Mouse (Mus musculus): Measurements from ENCODE around the gene Gorab.

Gene Gorab

DNA sequence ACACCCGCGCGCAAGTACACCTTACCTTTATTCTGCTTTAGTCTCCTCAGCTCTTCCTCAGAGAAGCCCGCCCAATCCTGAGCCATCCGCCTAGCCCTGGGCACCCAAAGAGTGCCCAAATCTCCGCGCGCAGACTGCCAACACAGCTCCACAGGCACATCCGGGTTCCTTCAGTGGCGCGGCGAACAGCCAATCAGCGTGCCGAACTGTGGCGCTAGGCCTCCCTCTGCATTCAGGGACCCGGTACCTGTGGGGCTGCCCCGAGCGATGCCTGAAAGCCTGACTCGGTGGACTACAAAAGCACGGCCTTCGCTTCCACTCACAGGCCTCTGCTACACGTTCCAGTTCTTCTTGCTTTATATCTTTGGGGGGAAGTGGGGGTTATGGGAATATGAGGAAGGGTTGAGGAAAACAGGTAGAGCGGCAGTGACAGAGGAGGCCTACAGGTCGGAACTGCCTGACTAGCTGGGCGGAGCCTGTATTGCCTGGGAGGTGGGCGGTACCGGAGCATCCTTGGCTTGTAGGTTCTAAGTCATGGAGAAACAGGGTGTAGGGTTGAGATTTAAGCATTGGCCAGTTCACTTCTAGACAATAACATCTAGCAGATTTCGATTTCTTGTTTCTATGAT is at the start of gene Gorab:
Gene Gorab, minus strand, starts transcription at position 172 of the 629 bp plus-strand sequence.
- DNase-seq (ENCODE audit: low spot score), result peak; percentile 88

DNA sequence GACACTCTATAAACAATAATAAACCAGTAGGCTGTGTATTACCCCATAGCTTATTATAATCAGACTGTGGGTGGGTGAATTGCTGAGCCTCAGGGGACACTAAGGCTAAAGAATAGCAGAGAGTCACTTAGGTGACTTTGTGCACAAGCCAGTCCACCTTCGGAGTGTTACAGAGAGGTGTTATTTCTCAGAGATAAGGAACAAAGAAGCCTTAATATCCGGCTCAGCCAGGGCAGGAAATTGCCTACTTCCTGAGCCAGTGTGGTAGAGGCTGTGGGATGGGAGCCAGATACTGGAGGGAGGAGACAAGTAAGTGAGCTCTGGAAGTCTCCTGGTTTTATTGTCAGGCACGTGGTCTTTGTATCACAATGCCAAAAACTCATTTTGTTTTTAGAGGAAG is 40.4 kb upstream of the Gorab start:
- DNase-seq (ENCODE audit: low spot score), result no peak

DNA sequence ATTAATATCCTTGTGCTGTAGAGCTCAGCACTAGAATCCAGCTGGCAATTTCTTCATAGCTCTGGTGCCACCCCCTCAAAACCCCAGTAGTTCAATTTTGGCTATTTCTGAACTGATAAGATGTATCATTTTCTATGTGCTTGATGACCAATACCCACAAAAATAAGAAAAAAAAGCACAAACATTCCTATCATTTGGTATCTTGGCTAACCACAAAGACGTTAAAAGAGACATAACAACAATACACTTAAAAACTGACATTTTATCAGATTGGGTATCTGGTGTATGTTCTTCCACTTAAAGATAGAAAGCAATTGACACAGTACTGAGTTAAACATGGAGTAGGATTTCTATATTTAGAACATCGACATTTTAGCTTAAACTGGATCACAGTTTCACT is 35.5 kb upstream of the Gorab start:
- DNase-seq (ENCODE audit: low spot score), result no peak

DNA sequence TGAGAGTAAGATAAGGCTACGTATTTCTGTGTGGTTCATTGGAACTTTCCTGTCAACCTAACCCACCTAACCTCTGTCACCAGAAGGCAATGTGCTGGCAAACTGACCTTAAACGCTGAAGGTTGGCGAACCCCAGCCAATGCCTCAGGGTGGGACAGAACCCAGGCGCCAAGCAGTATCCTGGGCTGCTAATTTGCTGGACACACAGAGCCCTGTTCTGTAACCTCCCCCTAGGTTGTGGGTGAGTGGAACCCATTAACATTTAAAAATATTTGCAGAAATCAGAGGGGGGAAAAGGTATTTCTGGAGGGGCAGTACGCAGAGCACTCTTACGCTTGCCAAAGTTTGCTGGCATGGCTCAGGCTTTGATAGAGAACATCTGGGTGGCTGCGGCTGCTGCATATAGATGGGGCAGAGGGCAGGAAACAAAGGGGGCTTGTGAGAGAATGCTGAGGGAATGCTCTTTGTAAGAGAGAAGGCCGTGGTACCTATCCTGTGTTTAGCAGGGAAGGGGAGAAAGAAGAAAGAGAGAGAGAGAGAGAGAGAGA is 20.1 kb upstream of the Gorab start:
- DNase-seq (ENCODE audit: low spot score), result no peak

DNA sequence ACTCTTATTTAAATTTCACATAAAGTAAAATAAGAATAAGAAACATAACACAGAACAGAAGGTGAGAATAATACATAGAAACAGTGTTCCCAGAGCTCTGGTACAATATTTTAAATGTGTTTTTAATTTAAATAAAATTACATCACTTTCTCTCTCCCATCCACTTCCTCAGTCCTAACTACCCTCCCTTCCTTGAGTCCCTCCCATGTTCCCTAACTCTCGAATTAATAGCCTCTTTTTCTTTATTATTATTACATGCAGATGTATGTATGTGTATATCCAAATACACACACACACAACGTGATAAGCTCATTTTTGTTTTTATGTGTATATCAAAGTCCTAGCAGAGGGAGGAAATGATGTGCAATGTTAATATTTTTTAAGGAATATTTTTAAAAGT is 13.7 kb upstream of the Gorab start:
- DNase-seq (ENCODE audit: low spot score), result no peak

DNA sequence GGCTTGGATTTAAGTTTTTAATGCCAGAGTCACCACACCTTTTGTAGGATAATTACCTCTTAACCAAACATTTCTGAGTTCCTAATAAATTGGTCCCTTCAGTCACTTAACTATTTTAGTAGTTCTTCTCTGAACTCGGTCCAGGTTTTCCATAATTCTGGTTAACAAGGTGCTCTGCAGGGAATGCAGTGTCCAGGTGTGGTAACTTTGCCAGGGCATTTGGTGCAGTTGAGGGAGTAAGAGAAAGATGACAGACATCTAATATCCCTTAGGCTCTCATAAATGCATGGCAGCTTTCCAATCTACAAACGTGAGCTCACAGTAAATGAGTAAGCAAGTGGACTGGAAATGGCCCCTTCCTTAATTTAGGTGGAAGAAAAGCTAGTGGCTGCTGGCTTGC is 10.7 kb upstream of the Gorab start:
- no peak for DNase-seq (ENCODE audit: low spot score)

DNA sequence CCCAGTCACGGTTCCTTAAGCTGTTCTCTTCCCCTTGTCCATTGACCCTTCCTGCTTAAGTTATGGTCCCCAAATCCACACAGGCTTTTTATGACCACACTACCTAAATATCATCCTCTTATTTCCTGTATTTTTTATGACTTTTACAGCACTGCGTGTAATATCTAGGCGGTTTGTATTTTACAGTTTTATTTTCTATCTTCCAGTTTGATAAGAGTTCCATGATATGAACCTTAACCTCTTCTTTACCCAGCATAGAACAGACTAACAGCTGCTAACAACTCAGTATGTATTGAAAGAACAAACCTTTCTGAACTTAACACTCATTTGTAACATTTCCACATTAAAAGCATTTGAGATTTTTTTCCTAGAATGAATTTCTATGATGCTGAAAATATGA is 2.7 kb upstream of the Gorab start:
- DNase-seq (ENCODE audit: low spot score), result no peak

DNA sequence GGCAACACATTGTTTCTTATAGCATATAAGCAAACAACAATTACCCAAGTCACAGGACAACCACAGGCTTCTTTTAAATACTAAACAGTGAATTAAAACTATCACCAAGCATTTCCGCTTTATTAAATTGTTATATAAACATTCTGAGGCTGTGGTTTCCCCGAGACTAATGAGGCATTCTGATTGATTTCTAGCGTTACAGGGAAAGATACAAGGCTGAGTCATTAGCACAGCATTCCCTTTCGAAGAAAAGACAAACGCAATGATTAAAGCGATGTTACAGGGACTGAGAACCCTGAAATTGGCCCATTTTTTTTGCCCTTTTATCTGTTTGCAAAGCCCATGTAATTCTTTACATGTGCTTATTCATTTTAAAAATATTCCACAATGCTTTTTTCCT is 12.1 kb downstream of the Gorab start:
- DNase-seq (ENCODE audit: low spot score), result no peak

DNA sequence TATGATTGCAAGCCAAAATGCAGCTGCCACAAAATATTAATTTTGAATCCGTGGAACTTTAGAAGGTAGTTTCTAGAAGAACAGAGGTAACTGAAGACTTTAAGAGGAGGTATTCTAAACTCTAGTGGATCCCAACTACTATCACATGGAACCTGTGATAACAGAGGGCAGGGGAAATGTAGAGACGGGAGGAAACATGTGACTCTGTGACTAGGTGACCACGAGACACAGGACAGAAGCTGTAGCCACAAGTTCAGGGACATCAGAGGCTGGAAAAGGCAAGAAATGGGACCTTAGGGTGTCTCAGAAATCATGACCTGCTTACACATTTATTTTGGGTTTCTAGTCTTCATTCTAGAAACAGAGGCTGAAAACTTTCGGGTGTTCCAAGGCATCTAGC is 13.4 kb downstream of the Gorab start:
- no peak for DNase-seq (ENCODE audit: low spot score)

DNA sequence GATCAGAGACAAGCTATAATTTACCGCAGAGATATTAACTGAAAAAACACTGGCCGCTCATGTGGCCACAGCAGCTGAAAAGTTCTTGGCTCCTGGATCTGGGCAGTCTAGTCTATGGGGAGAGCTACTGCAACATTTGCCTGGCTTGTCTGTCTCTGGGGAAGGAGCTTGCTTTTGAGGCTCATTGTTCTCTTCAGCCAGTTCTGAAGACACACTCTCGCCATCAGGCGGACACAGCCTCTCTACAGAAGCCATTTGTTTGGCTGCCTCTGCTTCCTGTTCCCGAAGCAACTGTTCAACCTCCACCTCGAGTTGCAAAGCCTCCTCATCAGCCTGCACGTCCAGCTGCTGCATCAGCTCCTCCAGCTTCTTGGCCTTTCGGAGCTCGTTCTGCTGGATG is 17.3 kb downstream of the Gorab start:
- DNase-seq (ENCODE audit: low spot score), result no peak

DNA sequence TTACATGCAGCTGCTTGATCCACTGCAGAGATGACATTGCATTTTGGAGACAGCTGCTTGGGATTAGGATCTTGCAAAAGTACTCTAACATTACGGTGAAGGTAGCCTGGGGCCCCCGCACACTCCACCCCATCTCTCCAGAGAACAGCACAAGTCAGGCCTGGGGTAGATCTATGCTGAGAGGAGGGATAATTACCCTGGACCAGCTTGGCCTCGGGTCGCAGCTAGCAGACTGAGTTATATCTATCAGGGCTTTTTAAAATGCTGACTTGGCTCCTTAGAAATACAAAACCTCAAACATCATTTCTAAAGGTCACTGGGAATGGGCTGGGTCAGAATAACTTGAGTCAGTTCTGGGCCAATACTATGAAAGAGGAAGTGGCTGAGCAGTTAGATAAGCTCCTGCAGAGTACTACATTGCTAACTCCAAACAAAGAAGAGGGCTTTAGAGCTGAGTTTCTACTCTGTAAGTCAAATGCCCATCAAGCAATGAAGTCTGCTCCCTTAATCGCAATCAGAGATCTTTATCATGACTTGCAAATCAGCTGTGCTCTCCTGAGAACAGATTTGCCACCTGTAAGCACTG is 19.9 kb downstream of the Gorab start:
- no peak for DNase-seq (ENCODE audit: low spot score)

DNA sequence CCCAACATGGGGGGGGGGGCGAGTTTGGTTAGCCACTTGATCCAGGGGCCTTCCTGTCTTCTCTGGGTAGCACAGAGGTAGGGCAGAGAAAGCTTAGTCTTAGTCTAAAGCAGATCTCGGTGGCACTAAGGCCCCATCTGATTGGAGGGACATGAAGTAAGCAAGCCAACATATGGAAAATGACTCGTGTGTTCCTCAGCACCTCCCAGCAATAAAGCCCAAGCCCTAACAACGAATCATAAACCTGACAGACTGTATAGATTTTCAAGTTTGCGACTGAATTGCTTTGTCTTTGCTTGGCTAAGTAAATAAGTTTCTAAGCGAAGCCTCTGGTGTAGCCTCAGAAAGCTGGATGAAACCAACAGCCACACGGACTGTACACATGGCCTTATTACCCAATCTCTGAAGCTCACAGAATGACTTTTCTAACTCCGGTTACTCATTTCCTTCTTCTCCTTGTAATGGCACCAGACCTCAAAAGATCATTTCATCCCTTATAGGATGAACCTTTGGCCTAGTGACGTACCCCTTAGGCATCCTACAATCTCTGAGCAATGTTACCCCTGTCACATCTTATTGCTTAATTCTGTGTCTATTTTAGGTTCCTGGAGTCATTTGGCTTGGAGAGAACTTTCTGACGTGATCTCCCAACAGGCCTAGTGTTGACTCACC is 21.3 kb downstream of the Gorab start:
- no peak for DNase-seq (ENCODE audit: low spot score)

DNA sequence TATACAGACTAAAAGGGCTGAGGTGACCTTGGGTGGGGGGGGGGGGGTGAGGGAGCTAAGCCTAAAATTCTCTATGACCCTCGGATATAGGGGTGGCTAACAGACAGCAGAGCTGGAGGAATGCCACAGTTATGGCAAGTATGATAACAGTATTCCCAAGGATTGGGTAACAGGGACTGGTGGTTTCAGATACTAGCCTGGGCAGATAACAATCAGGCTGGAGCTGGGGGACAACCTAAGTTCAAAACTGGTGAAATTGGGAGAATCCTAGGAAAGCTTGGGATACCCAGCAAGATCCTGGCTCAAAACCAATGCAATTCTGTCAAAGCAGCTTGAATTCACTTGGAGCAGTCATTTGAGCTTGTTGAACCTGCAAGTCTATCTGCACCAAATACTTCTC is 22.9 kb downstream of the Gorab start:
- no peak for DNase-seq (ENCODE audit: low spot score)

DNA sequence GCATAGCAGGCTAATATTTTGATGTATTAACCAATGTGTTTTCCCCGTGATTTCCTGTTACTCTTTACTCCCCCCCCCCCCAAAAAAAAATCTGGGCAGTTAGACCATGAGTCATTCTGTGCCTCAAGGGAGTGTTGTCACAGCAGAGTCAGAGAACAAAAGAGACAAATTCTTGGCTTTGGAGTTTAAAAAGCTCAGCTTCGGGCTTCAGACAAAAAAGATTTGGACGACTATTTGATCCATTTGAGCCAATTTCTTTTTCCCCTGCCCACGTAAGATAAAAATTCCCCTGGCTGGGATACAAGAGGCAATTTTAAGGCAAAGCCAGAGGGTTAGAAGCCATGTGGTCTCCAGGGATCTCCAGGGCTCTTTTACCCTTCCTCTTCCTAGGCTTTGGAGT is 23.4 kb downstream of the Gorab start:
- no peak for DNase-seq (ENCODE audit: low spot score)

DNA sequence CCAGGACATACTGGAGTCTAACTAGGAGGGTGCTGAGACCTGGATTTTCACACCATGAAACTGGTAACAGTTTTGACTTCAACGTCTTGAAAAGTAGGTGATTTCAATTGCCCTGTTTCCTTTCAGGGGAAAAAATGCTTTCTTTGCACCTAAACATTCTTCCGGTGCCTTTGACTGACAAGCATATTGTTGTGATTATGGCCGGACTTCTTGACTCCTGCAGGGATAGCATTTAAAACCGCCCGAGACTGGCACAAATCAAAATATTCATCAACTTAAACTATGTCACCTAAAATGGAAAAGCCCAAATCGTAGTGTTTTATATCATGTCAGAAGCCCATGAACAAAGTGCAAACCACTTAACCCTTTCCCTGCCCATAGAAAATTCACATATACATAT is 25.5 kb downstream of the Gorab start:
- DNase-seq (ENCODE audit: low spot score), result no peak

DNA sequence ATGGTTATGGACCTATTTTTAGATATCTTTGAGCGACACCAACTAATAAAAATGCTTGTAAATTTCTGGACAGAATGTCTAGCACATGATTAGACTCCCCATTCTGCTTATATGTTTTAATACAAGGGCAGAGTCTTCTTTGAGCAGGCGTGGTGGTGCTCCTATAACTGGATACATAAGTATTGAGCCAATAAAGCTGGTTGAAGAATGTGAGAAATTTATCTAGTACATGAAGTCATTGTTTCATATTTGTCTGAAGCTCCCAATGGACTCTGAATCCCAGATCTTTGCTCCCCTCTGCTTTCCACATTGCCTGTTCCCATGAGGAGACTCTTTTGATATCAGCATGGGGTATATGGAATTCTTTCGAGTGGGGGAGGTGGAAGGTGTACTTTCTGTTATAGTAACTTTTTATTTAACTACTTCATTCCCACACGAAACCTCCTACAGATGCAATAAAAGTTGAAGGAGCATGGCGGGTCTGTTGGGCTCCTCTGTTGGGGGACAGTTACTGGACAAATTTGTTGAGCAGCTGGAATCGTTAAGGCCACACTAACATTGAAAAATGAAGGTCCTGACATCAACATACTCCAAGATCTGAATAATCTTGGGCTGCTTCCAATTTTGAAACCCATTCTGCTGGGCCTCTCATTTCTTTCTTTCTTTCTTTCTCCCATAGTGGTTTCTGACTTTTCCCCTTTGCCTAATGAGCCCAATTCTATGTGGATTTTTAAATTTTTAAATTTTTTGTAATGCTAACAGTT is 26.5 kb downstream of the Gorab start:
- DNase-seq (ENCODE audit: low spot score), result no peak

DNA sequence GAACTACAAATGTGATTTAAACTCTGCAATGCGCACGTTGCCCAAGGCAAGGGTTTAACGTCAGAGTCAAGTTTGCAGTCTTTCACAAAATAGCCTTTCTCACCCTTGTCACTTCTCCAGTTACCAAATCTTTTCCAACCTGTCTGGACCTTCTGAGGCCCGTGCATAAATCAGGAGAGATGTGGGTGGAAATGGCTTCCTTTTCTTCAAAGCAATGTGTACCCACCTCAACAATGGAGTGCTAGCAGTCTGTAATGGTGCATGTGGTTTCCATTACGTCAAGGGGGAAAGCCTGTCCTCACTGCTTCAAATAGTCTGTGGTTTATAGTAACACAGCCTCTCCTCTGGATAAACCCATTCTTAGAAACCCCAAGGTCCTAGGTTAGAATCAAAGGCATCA is 29.0 kb downstream of the Gorab start:
- no peak for DNase-seq (ENCODE audit: low spot score)

DNA sequence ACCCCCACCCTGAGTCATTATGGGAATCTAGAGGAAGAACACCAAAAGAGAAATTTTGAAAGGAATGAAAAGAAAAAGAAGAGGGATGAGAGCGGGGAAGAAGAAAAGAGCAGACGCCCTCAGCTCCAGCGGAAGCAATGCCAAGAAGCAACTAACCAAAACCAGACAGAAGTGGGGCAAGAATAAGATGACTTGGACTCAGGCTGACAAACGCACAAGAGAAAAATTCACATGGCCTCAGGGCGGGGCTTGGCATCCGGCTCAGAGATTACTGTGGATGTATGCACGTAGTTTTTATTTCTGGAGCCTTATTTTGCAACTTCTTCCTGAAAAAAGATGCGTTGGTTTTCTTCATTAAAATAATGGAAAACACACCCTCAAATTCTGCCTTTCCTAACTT is 41.3 kb downstream of the Gorab start:
- no peak for DNase-seq (ENCODE audit: low spot score)

DNA sequence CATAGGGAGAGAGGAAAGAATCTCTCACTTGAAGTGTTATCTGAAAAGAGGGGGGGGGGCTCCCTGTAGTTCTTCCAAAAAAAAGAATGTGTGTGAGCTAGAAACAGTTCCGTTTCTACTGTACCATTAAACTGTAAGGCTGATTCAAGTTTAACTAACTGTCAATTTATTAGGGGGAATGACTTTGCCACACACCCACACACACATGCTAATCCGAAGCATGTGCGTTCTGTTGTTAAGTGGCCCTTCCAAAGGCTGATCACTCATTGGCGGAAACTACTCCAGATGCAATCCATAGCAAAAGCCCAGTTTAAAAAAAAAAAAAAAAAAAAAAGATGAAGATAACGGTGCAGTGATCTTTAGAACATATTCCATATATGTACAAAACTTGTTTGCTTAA is 42.1 kb downstream of the Gorab start:
- no peak for DNase-seq (ENCODE audit: low spot score)

DNA sequence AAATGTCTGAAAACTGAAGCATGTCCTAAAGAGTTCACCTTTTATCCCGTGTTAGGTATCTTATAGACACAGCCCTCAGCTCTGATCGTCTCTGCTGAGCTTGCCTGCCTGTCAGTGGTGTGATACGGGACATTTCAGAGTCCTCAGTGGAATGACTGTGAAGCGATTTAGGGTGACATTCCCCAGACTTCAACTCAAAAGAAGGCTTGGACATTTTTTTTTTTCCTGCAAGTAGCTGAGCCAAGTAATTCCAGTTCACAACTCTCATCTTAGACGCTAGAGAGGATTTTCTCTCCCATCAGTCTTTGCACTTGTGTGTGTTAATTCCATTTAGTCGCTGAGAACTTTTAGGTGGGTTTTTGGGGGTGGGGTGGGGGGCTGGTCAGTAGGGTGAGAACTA is 42.7 kb downstream of the Gorab start:
- no peak for DNase-seq (ENCODE audit: low spot score)

DNA sequence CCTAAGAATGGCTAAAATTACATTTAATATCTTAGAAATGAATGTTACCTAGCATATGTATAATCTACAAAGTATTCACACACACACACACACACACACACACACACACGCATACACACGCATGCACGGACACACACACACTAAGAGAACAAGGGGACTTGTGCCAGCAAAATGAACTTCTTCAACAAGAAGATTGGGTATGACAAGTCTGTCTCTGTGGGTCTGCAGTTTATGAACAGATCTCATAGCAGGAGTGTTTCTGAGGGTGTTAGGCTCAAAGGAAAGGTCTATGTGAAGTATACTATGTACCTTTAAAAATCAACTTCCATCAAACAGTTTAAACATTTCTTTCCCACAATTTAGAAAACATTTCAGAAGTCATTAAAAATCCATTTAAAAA is 43.9 kb downstream of the Gorab start:
- no peak for DNase-seq (ENCODE audit: low spot score)

DNA sequence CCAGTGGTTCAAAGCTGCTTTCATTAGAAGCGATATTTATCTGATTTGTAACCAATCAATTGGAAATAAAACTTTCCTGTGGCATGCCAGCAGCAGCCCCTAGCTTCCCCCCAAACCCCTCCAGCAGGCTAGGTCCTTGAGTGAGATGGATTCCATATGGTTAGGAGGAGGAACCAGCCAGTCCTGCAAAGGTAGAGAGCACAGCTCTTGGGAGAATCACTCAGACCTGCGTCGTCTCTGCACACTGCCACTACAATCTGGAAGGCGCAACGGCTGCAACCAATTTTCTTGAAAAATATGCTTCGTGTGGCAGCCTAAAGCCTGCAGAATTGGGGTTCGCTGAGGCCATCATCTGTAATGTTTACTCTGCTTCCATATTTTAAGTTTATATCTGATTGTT is 45.3 kb downstream of the Gorab start:
- DNase-seq (ENCODE audit: low spot score), result no peak

DNA sequence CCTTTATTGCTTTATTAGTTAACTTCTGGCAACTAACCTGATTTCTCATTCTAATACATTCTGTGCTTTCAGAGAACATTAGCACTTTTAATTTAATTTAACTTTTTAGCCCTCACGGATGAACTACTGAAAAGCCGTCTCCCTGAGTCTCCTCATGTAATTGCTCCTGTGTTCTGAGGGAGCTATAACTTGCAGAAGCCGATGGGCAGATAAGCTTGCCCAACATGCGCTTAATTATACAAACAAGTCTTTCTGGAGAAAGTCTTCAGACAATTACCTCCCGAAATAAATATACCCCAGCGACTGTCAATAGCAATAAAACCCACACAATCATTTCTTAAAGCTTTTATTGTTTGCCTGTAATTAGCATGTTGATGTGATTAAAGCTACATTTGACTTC is 45.7 kb downstream of the Gorab start:
- no peak for DNase-seq (ENCODE audit: low spot score)

All from ovary, adult 18-20 months (tissue).